Mouse (Mus musculus) small intestine, adult 2 months (tissue): ENCODE measurements around the gene Maneal.

Source experiments
- CTCF ChIP-seq: fragments of 200-500 bp; IDR thresholded peaks from 2 replicates; pipeline ENCODE4 v1.5.1; 2012; ENCODE audit warnings: low read depth, mild to moderate bottlenecking, control low read depth, inconsistent platforms, low read length, moderate library complexity, mixed read lengths; ENCODE audit not compliant: insufficient replicate concordance, insufficient read length; ENCODE audit errors: extremely low read depth
- POLR2A ChIP-seq: fragments of 200-500 bp; IDR thresholded peaks from 2 replicates; pipeline ENCODE4 v1.6.1; 2012; ENCODE audit warnings: low read depth, mild to moderate bottlenecking, control low read depth, inconsistent platforms, low read length, moderate library complexity

DNA sequence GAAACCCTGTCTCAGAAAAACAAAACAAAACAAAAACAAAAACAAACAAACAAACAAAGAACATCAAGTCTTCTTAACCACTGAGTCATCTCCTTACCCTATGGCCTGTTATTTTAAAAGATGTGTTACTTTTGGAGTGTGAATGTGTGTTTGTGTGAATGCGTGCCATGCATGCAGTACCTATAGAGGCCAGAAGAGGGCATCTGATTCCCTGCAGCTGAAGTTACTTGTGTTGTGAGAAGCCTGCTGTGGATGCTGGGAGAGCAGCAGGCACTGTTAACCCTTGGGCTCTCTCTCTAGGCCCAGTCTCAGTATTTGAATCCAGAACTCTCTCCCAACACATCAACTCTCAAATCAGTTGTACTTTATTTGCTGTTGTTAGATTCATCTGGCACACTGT lies 10.7 kb upstream of the Maneal start:
- TF ChIP-seq CTCF = no peak
- no peak for TF ChIP-seq POLR2A
